Mouse (Mus musculus) hindbrain, embryonic 16.5 days (tissue): ENCODE measurements around the gene Clstn2. TPM values are rescaled to one million over a fixed set of nuclear protein-coding genes. Genes with fewer than 3 reads are reported as not detected.

ENCODE experiments used
- ATAC-seq: fragments of 200-750 bp; cut with Nextera tagmentation; 2 replicates; pipeline ENCODE4 v1.8.0; 2017; ENCODE audit warnings: moderate TSS enrichment, moderate library complexity
- H3K27ac ChIP-seq: fragments of 300-500 bp; sonication (generic); 2 replicates; pipeline ENCODE4 v1.5.1; 2014; ENCODE audit warnings: low read depth, mild to moderate bottlenecking, control low read depth, low read length, moderate library complexity
- H3K27me3 ChIP-seq: fragments of 300-500 bp; sonication (generic); replicated peaks from 2 replicates; pipeline ENCODE4 v1.6.1; 2014; ENCODE audit warnings: low read length; ENCODE audit not compliant: control insufficient read depth, insufficient read depth
- H3K36me3 ChIP-seq: fragments of 300-500 bp; sonication (generic); 2 replicates; pipeline ENCODE4 v1.6.1; 2014; ENCODE audit warnings: mild to moderate bottlenecking, low read length, moderate library complexity, mixed read lengths; ENCODE audit not compliant: control insufficient read depth, insufficient read depth
- H3K4me1 ChIP-seq: fragments of 300-500 bp; sonication (generic); 2 replicates; pipeline ENCODE4 v1.6.1; 2014; ENCODE audit warnings: low read depth, low read length; ENCODE audit not compliant: control insufficient read depth, insufficient read depth
- H3K4me2 ChIP-seq: fragments of 300-500 bp; sonication (generic); 2 replicates; pipeline ENCODE4 v1.6.1; 2014; ENCODE audit warnings: mild to moderate bottlenecking, low read length, control low read depth, moderate library complexity
- H3K4me3 ChIP-seq: fragments of 300-500 bp; sonication (generic); 2 replicates; pipeline ENCODE4 v1.5.1; 2014; ENCODE audit warnings: mild to moderate bottlenecking, low read length, control low read depth, moderate library complexity
- H3K9ac ChIP-seq: fragments of 300-500 bp; sonication (generic); 2 replicates; pipeline ENCODE4 v1.6.1; 2014; ENCODE audit warnings: low read depth, mild to moderate bottlenecking, control low read depth, low read length, moderate library complexity
- H3K9me3 ChIP-seq: fragments of 300-500 bp; sonication (generic); 2 replicates; pipeline ENCODE4 v1.6.1; 2014; ENCODE audit warnings: mild to moderate bottlenecking, low read length, moderate library complexity; ENCODE audit not compliant: control insufficient read depth
- WGBS: fragments of 180-500 bp; shearing (Covaris S2); extraction: QIAGEN DNeasy Blood & Tissue Kit; methylation state at CpG from one replicate; pipeline ENCODE4 v1.1.7; 2014; 5-methylcytosine and 5-hydroxymethylcytosine counted together
- polyA plus RNA-seq: library from polyadenylated mRNA; unstranded; fragments of >200 nt; fragmentation: Nextera tagmentation; extraction: Ambion mirVana; gene quantifications from 2 replicates; pipeline ENCODE4 v1.2.1, GENCODE M21; 2015

Clstn2 gene
- polyA plus RNA-seq, 1 experiment from 2014 or later, result 13.1 TPM

GRCm38 (mm10) chr9:97642396-97642795 lies 390.6 kb downstream of the Clstn2 start:
- Histone ChIP-seq H3K4me1 (no peaks in the 10 kb centered on the region), H3K36me3 (no peaks in the 10 kb centered on the region), H3K27ac (no peak overlapping the region), H3K4me2 (no peak overlapping the region), H3K27me3 (no peaks in the 10 kb centered on the region), H3K9me3 (no peaks in the 10 kb centered on the region), H3K4me3 (no peak overlapping the region), H3K9ac (no peak overlapping the region)
- ATAC-seq, result no peak
- 60% methylated on average over 7 of the region's 7 CpGs for WGBS

- 92% methylated on average over 6 of the region's 6 CpGs for WGBS
- no peak overlapping the region for H3K4me2 ChIP-seq
- H3K27me3 ChIP-seq, result no peaks in the 10 kb centered on the region
- H3K9me3 ChIP-seq, result no peaks in the 10 kb centered on the region
- H3K4me3 ChIP-seq, result no peak overlapping the region
- no peaks in the 10 kb centered on the region for H3K4me1 ChIP-seq
- H3K36me3 ChIP-seq, result no peaks in the 10 kb centered on the region
- ATAC-seq, result no peak
- H3K27ac ChIP-seq, result no peak overlapping the region
- H3K9ac ChIP-seq, result no peak overlapping the region
Measured at GRCm38 (mm10) chr9:97639967-97640549, 392.9 kb downstream of the Clstn2 start.

GRCm38 (mm10) chr9:97638683-97639354 lies 394.2 kb downstream of the Clstn2 start:
- Histone ChIP-seq H3K4me2 (no peak overlapping the region), H3K27ac (no peak overlapping the region), H3K4me3 (no peak overlapping the region), H3K4me1 (no peaks in the 10 kb centered on the region), H3K9ac (no peak overlapping the region), H3K27me3 (no peaks in the 10 kb centered on the region), H3K9me3 (no peaks in the 10 kb centered on the region), H3K36me3 (no peaks in the 10 kb centered on the region)
- ATAC-seq, result no peak
- WGBS, result 85% methylated on average over 9 of the region's 9 CpGs

- H3K4me3 ChIP-seq, result no peak overlapping the region
- no peaks in the 10 kb centered on the region for H3K9me3 ChIP-seq
- H3K4me1 ChIP-seq, result no peaks in the 10 kb centered on the region
- H3K9ac ChIP-seq, result no peak overlapping the region
- 82% methylated on average over 4 of the region's 4 CpGs for WGBS
- no peak overlapping the region for H3K27ac ChIP-seq
- H3K27me3 ChIP-seq, result no peaks in the 10 kb centered on the region
- no peaks in the 10 kb centered on the region for H3K36me3 ChIP-seq
- ATAC-seq, result no peak
- H3K4me2 ChIP-seq, result no peak overlapping the region
Measured at GRCm38 (mm10) chr9:97635351-97635750, 397.6 kb downstream of the Clstn2 start.

GRCm38 (mm10) chr9:97634831-97635230 lies 398.1 kb downstream of the Clstn2 start:
- Histone ChIP-seq H3K27ac (no peak overlapping the region), H3K27me3 (no peaks in the 10 kb centered on the region), H3K4me3 (no peak overlapping the region), H3K36me3 (no peaks in the 10 kb centered on the region), H3K9me3 (no peaks in the 10 kb centered on the region), H3K4me1 (no peaks in the 10 kb centered on the region), H3K4me2 (no peak overlapping the region), H3K9ac (no peak overlapping the region)
- no peak for ATAC-seq
- WGBS, result 76% methylated on average over 3 of the region's 3 CpGs

GRCm38 (mm10) chr9:97629180-97629579 lies 403.8 kb downstream of the Clstn2 start:
- Histone ChIP-seq H3K4me3 (no peak overlapping the region), H3K4me1 (peaks cover 7% of the 10 kb centered on the region), H3K4me2 (no peak overlapping the region), H3K27ac (no peak overlapping the region), H3K27me3 (no peaks in the 10 kb centered on the region), H3K36me3 (no peaks in the 10 kb centered on the region), H3K9me3 (no peaks in the 10 kb centered on the region), H3K9ac (no peak overlapping the region)
- no peak for ATAC-seq
- WGBS, result 47% methylated on average over 3 of the region's 3 CpGs

GRCm38 (mm10) chr9:97628361-97628908 lies 404.5 kb downstream of the Clstn2 start:
- Histone ChIP-seq H3K9ac (no peak overlapping the region), H3K4me1 (peaks cover 7% of the 10 kb centered on the region), H3K4me3 (no peak overlapping the region), H3K27me3 (no peaks in the 10 kb centered on the region), H3K9me3 (no peaks in the 10 kb centered on the region), H3K27ac (no peak overlapping the region), H3K4me2 (no peak overlapping the region), H3K36me3 (no peaks in the 10 kb centered on the region)
- peak; percentile 30; the same call in 1 of the 2 replicates for ATAC-seq
- 45% methylated on average over 6 of the region's 6 CpGs for WGBS

- no peak overlapping the region for H3K27ac ChIP-seq
- H3K4me3 ChIP-seq, result no peak overlapping the region
- ATAC-seq, result 0 out of 2 replicates have a peak, but pooled peaks have one; percentile 48
- H3K4me1 ChIP-seq, result peaks cover 7% of the 10 kb centered on the region
- H3K9ac ChIP-seq, result no peak overlapping the region
- no peaks in the 10 kb centered on the region for H3K27me3 ChIP-seq
- no peaks in the 10 kb centered on the region for H3K9me3 ChIP-seq
- no peaks in the 10 kb centered on the region for H3K36me3 ChIP-seq
- no peak overlapping the region for H3K4me2 ChIP-seq
- 74% methylated on average over 3 of the region's 3 CpGs for WGBS
Measured at GRCm38 (mm10) chr9:97627916-97628315, 405.1 kb downstream of the Clstn2 start.

- ATAC-seq, result no peak
- H3K4me3 ChIP-seq, result no peak overlapping the region
- no peak overlapping the region for H3K9ac ChIP-seq
- H3K27me3 ChIP-seq, result no peaks in the 10 kb centered on the region
- H3K4me1 ChIP-seq, result no peaks in the 10 kb centered on the region
- H3K27ac ChIP-seq, result no peak overlapping the region
- no peak overlapping the region for H3K4me2 ChIP-seq
- 77% methylated on average over 7 of the region's 7 CpGs for WGBS
- H3K36me3 ChIP-seq, result no peaks in the 10 kb centered on the region
- H3K9me3 ChIP-seq, result no peaks in the 10 kb centered on the region
Measured at GRCm38 (mm10) chr9:97610566-97610965, 422.4 kb downstream of the Clstn2 start.
